In the genomic region with DNA sequence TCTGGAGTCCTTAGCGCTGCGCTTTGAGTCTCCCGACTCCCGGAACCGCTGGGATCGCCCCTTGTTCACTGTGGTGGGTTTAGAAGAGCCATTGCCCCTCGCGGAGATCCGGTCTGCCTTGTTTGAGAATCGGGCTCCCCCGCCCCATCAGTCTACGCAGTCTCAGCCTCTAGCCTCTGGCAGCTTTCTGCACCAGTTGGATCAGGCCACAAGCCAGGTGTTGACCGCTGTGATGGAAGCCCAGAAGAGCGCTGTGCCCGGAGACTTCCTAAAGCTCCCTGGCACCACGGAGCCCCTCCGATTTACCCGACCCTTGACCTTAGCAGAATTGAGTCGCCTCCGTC, we compare ENCODE assay signal across 8 mouse cellular contexts. TPM values are rescaled to one million over a fixed set of nuclear protein-coding genes. Genes with fewer than 3 reads are reported as not detected.
A peak's percentile ranks its signal among the peaks of the same experiment; 100 is the strongest.
DNase-seq lines count a peak whose midpoint lies in the region; ATAC-seq and TF ChIP-seq lines count a peak whose summit lies in the region.

TSS of gene A730015C16Rik (minus strand) at position 115 of the 344 bp plus-strand sequence.

- H3K9ac ChIP-seq in forebrain, embryonic 12.5 days: peak within 1 kb of the TSS; percentile 84
- H3K9ac ChIP-seq in limb, embryonic 11.5 days (ENCODE audit: low read length): peak within 1 kb of the TSS; percentile 84
- H3K9ac ChIP-seq in midbrain, embryonic 16.5 days (ENCODE audit: low read depth, low read length): peak within 1 kb of the TSS; percentile 80

- no peaks in the 10 kb centered on the region for H3K9me3 ChIP-seq in forebrain, embryonic 12.5 days
- no peaks in the 10 kb centered on the region for H3K9me3 ChIP-seq in limb, embryonic 11.5 days (ENCODE audit: control insufficient read depth, low read length)
- no peaks in the 10 kb centered on the region for H3K9me3 ChIP-seq in midbrain, embryonic 16.5 days (replicated peaks; ENCODE audit: control insufficient read depth, low read length, poor library complexity, severe bottlenecking)

- H3K27me3 ChIP-seq in testis, adult 2 months (ENCODE audit: control insufficient read depth, insufficient read depth, low read length): no peaks in the 10 kb centered on the region
- H3K27me3 ChIP-seq in forebrain, embryonic 12.5 days: no peaks in the 10 kb centered on the region
- no peaks in the 10 kb centered on the region for H3K27me3 ChIP-seq in limb, embryonic 11.5 days (ENCODE audit: control insufficient read depth, insufficient read depth, low read length)
- no peaks in the 10 kb centered on the region for H3K27me3 ChIP-seq in midbrain, embryonic 16.5 days (ENCODE audit: control insufficient read depth, insufficient read depth, low read depth, low read length)

- peak within 1 kb of the TSS; percentile 90 for H3K4me3 ChIP-seq in testis, adult 2 months (ENCODE audit: control insufficient read depth, low read depth, low read length)
- peak within 1 kb of the TSS; percentile 93 for H3K4me3 ChIP-seq in forebrain, embryonic 12.5 days (replicated peaks)
- peak within 1 kb of the TSS; percentile 93 for H3K4me3 ChIP-seq in limb, embryonic 11.5 days (ENCODE audit: low read depth, low read length)
- H3K4me3 ChIP-seq in midbrain, embryonic 16.5 days (ENCODE audit: low read depth, low read length): peak within 1 kb of the TSS; percentile 93

- H3K27ac ChIP-seq in testis, adult 2 months (ENCODE audit: control insufficient read depth, insufficient read depth, low read depth, low read length): peak within 1 kb of the TSS; percentile 82
- H3K27ac ChIP-seq in forebrain, embryonic 12.5 days: peak within 1 kb of the TSS; percentile 83
- peak within 1 kb of the TSS; percentile 88 for H3K27ac ChIP-seq in limb, embryonic 11.5 days (replicated peaks; ENCODE audit: low read depth, low read length)
- H3K27ac ChIP-seq in midbrain, embryonic 16.5 days (ENCODE audit: low read length): peak within 1 kb of the TSS; percentile 84

- TF ChIP-seq POLR2A in testis, adult 2 months (IDR thresholded peaks at IDR 0.05; ENCODE audit: control insufficient read depth, low read depth, low read length): no peak

- TF ChIP-seq CTCF in testis, adult 2 months (IDR thresholded peaks at IDR 0.05; ENCODE audit: control insufficient read depth, insufficient read depth, insufficient replicate concordance, low read depth, low read length): no peak

- peak; percentile 29 for DNase-seq in gastrocnemius, adult 18-20 months (ENCODE audit: low spot score)
- no peak for DNase-seq in gastrocnemius, postnatal 36 days
- DNase-seq in testis, postnatal 14 days (ENCODE audit: low spot score): no peak
- DNase-seq in limb, embryonic 11.5 days (ENCODE audit: low spot score): peak; percentile 40
- DNase-seq in adrenal gland, adult (ENCODE audit: inconsistent age in 2 of 2, low spot score in 1 of 2): no peak

- intact Hi-C loops in gastrocnemius, postnatal 36 days (cut with DNase I): no loop called here

- no peak for ATAC-seq in forebrain, embryonic 12.5 days (ENCODE audit: low FRiP score)
- ATAC-seq in limb, embryonic 11.5 days (ENCODE audit: insufficient number of reproducible peaks, low FRiP score, low TSS enrichment, low read depth): no peak
- ATAC-seq in midbrain, embryonic 16.5 days: peak; percentile 36; the same call in 1 of the 2 replicates

- 14% methylated on average over 20 of the region's 20 CpGs for WGBS in forebrain, embryonic 12.5 days
- 10% methylated on average over 20 of the region's 20 CpGs for WGBS in limb, embryonic 11.5 days
- 14% methylated on average over 20 of the region's 20 CpGs for WGBS in midbrain, embryonic 16.5 days

- H3K4me1 ChIP-seq in testis, adult 2 months (ENCODE audit: control insufficient read depth, insufficient read depth, low read length): peaks cover 5% of the 10 kb centered on the region
- H3K4me1 ChIP-seq in forebrain, embryonic 12.5 days: peaks cover 22% of the 10 kb centered on the region
- H3K4me1 ChIP-seq in limb, embryonic 11.5 days (ENCODE audit: control insufficient read depth, insufficient read depth, low read length): peaks cover 8% of the 10 kb centered on the region; the same call in 1 of the 2 replicates
- H3K4me1 ChIP-seq in midbrain, embryonic 16.5 days (ENCODE audit: control insufficient read depth, insufficient read depth, low read length): peaks cover 25% of the 10 kb centered on the region

- no peaks in the 10 kb centered on the region for H3K36me3 ChIP-seq in testis, adult 2 months (ENCODE audit: control insufficient read depth, insufficient read depth, low read length)
- H3K36me3 ChIP-seq in forebrain, embryonic 12.5 days (replicated peaks): peaks cover 15% of the 10 kb centered on the region
- H3K36me3 ChIP-seq in limb, embryonic 11.5 days (ENCODE audit: control insufficient read depth, insufficient read depth, low read length): no peaks in the 10 kb centered on the region; the same call in 1 of the 2 replicates
- H3K36me3 ChIP-seq in midbrain, embryonic 16.5 days (ENCODE audit: control insufficient read depth, insufficient read depth, low read length): peaks cover 4% of the 10 kb centered on the region; the same call in 1 of the 2 replicates

- H3K4me2 ChIP-seq in forebrain, embryonic 12.5 days: peak within 1 kb of the TSS; percentile 97
- peak within 1 kb of the TSS; percentile 97 for H3K4me2 ChIP-seq in limb, embryonic 11.5 days (ENCODE audit: low read depth, severe bottlenecking)
- peak within 1 kb of the TSS; percentile 99 for H3K4me2 ChIP-seq in midbrain, embryonic 16.5 days (ENCODE audit: low read length)

RNA-seq across cellular contexts. Expression of gene A730015C16Rik, which starts in this region (rescaled TPM):
- not detected for total RNA-seq in gastrocnemius, adult 18-20 months (2021)
- total RNA-seq in gastrocnemius, postnatal 36 days (2021): not detected
- polyA plus RNA-seq in testis, adult 2 months (2012; rRNA removed): 0.30 and 0.32 TPM in 2 replicates
- polyA plus RNA-seq in forebrain, embryonic 12.5 days (2016; fragmentation: Nextera tagmentation; extraction: Ambion mirVana): 1.5 and 2.9 TPM in 2 replicates
- polyA plus RNA-seq in limb, embryonic 11.5 days (2014; fragmentation: Nextera tagmentation; extraction: Ambion mirVana): 0.71 and 1.5 TPM in 2 replicates
- 0.79 and 1.1 TPM in 2 replicates for polyA plus RNA-seq in midbrain, embryonic 16.5 days (2015; fragmentation: Nextera tagmentation; extraction: Ambion mirVana)

Comparison
In these comparisons a context has a peak if more than half of its experiments do, and no peak if none do; other contexts are left out.
1. Peak in DNase-seq in gastrocnemius, adult 18-20 months; RNA of the gene not detected or under 1 TPM.